Mouse (Mus musculus): ENCODE measurements at regions not wholly inside any gene's neighbourhood (a gene's known extent, or its start where the extent isn't known, plus 50 kb on each side); places are given as distances from the start of the nearest gene placed in this dataset.

- no peaks in the 10 kb centered on the region for H3K36me3 ChIP-seq (ENCODE audit: control insufficient read depth, insufficient read depth, low read length, poor library complexity, severe bottlenecking)
- DNase-seq (ENCODE audit: low read depth, low spot score), result no peak
- no peak overlapping the region for H3K4me3 ChIP-seq (ENCODE audit: insufficient read depth in 1 of 2, low read depth in 1 of 2, low read length in 2 of 2, poor library complexity in 1 of 2, severe bottlenecking in 1 of 2)
- no peaks in the 10 kb centered on the region for H3K9me3 ChIP-seq (ENCODE audit: control insufficient read depth, insufficient read depth, low read depth, low read length)
- no peak overlapping the region for H3K27ac ChIP-seq (ENCODE audit: insufficient read depth, low read depth, low read length, poor library complexity, severe bottlenecking)
- H3K4me1 ChIP-seq (ENCODE audit: control insufficient read depth in 2 of 2, insufficient read depth in 2 of 2, low read length in 2 of 2, poor library complexity in 1 of 2), result no peaks in the 10 kb centered on the region; a peak in 1 of 4 replicates
- in situ Hi-C loops (cut with MboI; ENCODE audit: low sequenced_read_pairs in 2 of 2, unreplicated experiment in 2 of 2), result loop anchor here in 1 of 2 experiments (25.0 kb wide), 1 partner anchor 1040 kb away; no protein-coding TSS in a partner anchor
- H3K9ac ChIP-seq (ENCODE audit: insufficient read depth, low read depth, low read length, poor library complexity, severe bottlenecking), result no peak overlapping the region
- TF ChIP-seq ZNF384 (IDR thresholded peaks at IDR 0.05; ENCODE audit: low read depth, low read length), result no peak
- no peak for TF ChIP-seq CHD2 (IDR thresholded peaks at IDR 0.05; ENCODE audit: low read depth, low read length)
- no peak for TF ChIP-seq MAFK (IDR thresholded peaks at IDR 0.05; ENCODE audit: insufficient read depth, low read depth, low read length)
- TF ChIP-seq ZC3H11A (IDR thresholded peaks at IDR 0.05; ENCODE audit: borderline replicate concordance, low read depth, low read length), result no peak
- no peak for TF ChIP-seq HCFC1 (IDR thresholded peaks at IDR 0.05; ENCODE audit: borderline replicate concordance, insufficient read depth, low read length)
Measured at GRCm38 (mm10) chr13:83722791-83723190, 219.0 kb downstream of the Mef2c start.

- TF ChIP-seq ZC3H11A (IDR thresholded peaks at IDR 0.05; ENCODE audit: borderline replicate concordance, low read depth, low read length) (no peak), HCFC1 (IDR thresholded peaks at IDR 0.05; ENCODE audit: borderline replicate concordance, insufficient read depth, low read length) (no peak), MAFK (IDR thresholded peaks at IDR 0.05; ENCODE audit: insufficient read depth, low read depth, low read length) (no peak), ZNF384 (IDR thresholded peaks at IDR 0.05; ENCODE audit: low read depth, low read length) (no peak), CHD2 (IDR thresholded peaks at IDR 0.05; ENCODE audit: low read depth, low read length) (no peak)
- in situ Hi-C loops (cut with MboI; ENCODE audit: low sequenced_read_pairs in 2 of 2, unreplicated experiment in 2 of 2), result loop anchor here in 1 of 2 experiments (25.0 kb wide), 1 partner anchor 1039 kb away; no protein-coding TSS in a partner anchor
- Histone ChIP-seq H3K27ac (ENCODE audit: insufficient read depth, low read depth, low read length, poor library complexity, severe bottlenecking) (no peak overlapping the region), H3K4me3 (ENCODE audit: insufficient read depth in 1 of 2, low read depth in 1 of 2, low read length in 2 of 2, poor library complexity in 1 of 2, severe bottlenecking in 1 of 2) (no peak overlapping the region), H3K9ac (ENCODE audit: insufficient read depth, low read depth, low read length, poor library complexity, severe bottlenecking) (no peak overlapping the region), H3K4me1 (ENCODE audit: control insufficient read depth in 2 of 2, insufficient read depth in 2 of 2, low read length in 2 of 2, poor library complexity in 1 of 2) (no peaks in the 10 kb centered on the region; a peak in 1 of 4 replicates), H3K36me3 (ENCODE audit: control insufficient read depth, insufficient read depth, low read length, poor library complexity, severe bottlenecking) (no peaks in the 10 kb centered on the region), H3K9me3 (ENCODE audit: control insufficient read depth, insufficient read depth, low read depth, low read length) (no peaks in the 10 kb centered on the region)
- DNase-seq (ENCODE audit: low read depth, low spot score), result no peak
Measured at GRCm38 (mm10) chr13:83723396-83723795, 219.6 kb downstream of the Mef2c start.

GRCm38 (mm10) chr13:83724196-83724595 is 220.4 kb downstream of the Mef2c start:
- in situ Hi-C loops (cut with MboI; ENCODE audit: low sequenced_read_pairs in 2 of 2, unreplicated experiment in 2 of 2), result loop anchor here in 1 of 2 experiments (25.0 kb wide), 1 partner anchor 1038 kb away; no protein-coding TSS in a partner anchor
- H3K36me3 ChIP-seq (ENCODE audit: control insufficient read depth, insufficient read depth, low read length, poor library complexity, severe bottlenecking), result no peaks in the 10 kb centered on the region
- H3K9me3 ChIP-seq (ENCODE audit: control insufficient read depth, insufficient read depth, low read depth, low read length), result no peaks in the 10 kb centered on the region
- DNase-seq (ENCODE audit: low read depth, low spot score), result no peak
- H3K4me1 ChIP-seq (ENCODE audit: control insufficient read depth in 2 of 2, insufficient read depth in 2 of 2, low read length in 2 of 2, poor library complexity in 1 of 2), result no peaks in the 10 kb centered on the region; a peak in 2 of 4 replicates
- no peak overlapping the region for H3K4me3 ChIP-seq (ENCODE audit: insufficient read depth in 1 of 2, low read depth in 1 of 2, low read length in 2 of 2, poor library complexity in 1 of 2, severe bottlenecking in 1 of 2)
- no peak overlapping the region for H3K27ac ChIP-seq (ENCODE audit: insufficient read depth, low read depth, low read length, poor library complexity, severe bottlenecking)
- no peak for TF ChIP-seq ZC3H11A (IDR thresholded peaks at IDR 0.05; ENCODE audit: borderline replicate concordance, low read depth, low read length)
- no peak for TF ChIP-seq HCFC1 (IDR thresholded peaks at IDR 0.05; ENCODE audit: borderline replicate concordance, insufficient read depth, low read length)
- TF ChIP-seq ZNF384 (IDR thresholded peaks at IDR 0.05; ENCODE audit: low read depth, low read length), result no peak
- TF ChIP-seq MAFK (IDR thresholded peaks at IDR 0.05; ENCODE audit: insufficient read depth, low read depth, low read length), result no peak
- no peak for TF ChIP-seq CHD2 (IDR thresholded peaks at IDR 0.05; ENCODE audit: low read depth, low read length)
- no peak overlapping the region for H3K9ac ChIP-seq (ENCODE audit: insufficient read depth, low read depth, low read length, poor library complexity, severe bottlenecking)

GRCm38 (mm10) chr13:83724995-83725394 is 221.2 kb downstream of the Mef2c start:
- in situ Hi-C loops (cut with MboI; ENCODE audit: low sequenced_read_pairs in 2 of 2, unreplicated experiment in 2 of 2), result loop anchor here in 1 of 2 experiments (25.0 kb wide), 1 partner anchor 1037 kb away; no protein-coding TSS in a partner anchor
- Histone ChIP-seq H3K9me3 (ENCODE audit: control insufficient read depth, insufficient read depth, low read depth, low read length) (no peaks in the 10 kb centered on the region), H3K9ac (ENCODE audit: insufficient read depth, low read depth, low read length, poor library complexity, severe bottlenecking) (no peak overlapping the region), H3K4me3 (ENCODE audit: insufficient read depth in 1 of 2, low read depth in 1 of 2, low read length in 2 of 2, poor library complexity in 1 of 2, severe bottlenecking in 1 of 2) (no peak overlapping the region), H3K4me1 (ENCODE audit: control insufficient read depth in 2 of 2, insufficient read depth in 2 of 2, low read length in 2 of 2, poor library complexity in 1 of 2) (no peaks in the 10 kb centered on the region; a peak in 2 of 4 replicates), H3K36me3 (ENCODE audit: control insufficient read depth, insufficient read depth, low read length, poor library complexity, severe bottlenecking) (no peaks in the 10 kb centered on the region), H3K27ac (ENCODE audit: insufficient read depth, low read depth, low read length, poor library complexity, severe bottlenecking) (no peak overlapping the region)
- no peak for DNase-seq (ENCODE audit: low read depth, low spot score)
- TF ChIP-seq MAFK (IDR thresholded peaks at IDR 0.05; ENCODE audit: insufficient read depth, low read depth, low read length) (no peak), ZC3H11A (IDR thresholded peaks at IDR 0.05; ENCODE audit: borderline replicate concordance, low read depth, low read length) (peak; percentile 52; the same call in 1 of the 2 replicates)

- TF ChIP-seq HCFC1 (IDR thresholded peaks at IDR 0.05; ENCODE audit: borderline replicate concordance, insufficient read depth, low read length) (no peak), MAFK (IDR thresholded peaks at IDR 0.05; ENCODE audit: insufficient read depth, low read depth, low read length) (no peak), ZNF384 (IDR thresholded peaks at IDR 0.05; ENCODE audit: low read depth, low read length) (no peak), CHD2 (IDR thresholded peaks at IDR 0.05; ENCODE audit: low read depth, low read length) (no peak), ZC3H11A (IDR thresholded peaks at IDR 0.05; ENCODE audit: borderline replicate concordance, low read depth, low read length) (no peak)
- DNase-seq (ENCODE audit: low read depth, low spot score), result no peak
- no peaks in the 10 kb centered on the region; a peak in 2 of 4 replicates for H3K4me1 ChIP-seq (ENCODE audit: control insufficient read depth in 2 of 2, insufficient read depth in 2 of 2, low read length in 2 of 2, poor library complexity in 1 of 2)
- H3K36me3 ChIP-seq (ENCODE audit: control insufficient read depth, insufficient read depth, low read length, poor library complexity, severe bottlenecking), result no peaks in the 10 kb centered on the region
- H3K9me3 ChIP-seq (ENCODE audit: control insufficient read depth, insufficient read depth, low read depth, low read length), result no peaks in the 10 kb centered on the region
- no peak overlapping the region for H3K27ac ChIP-seq (ENCODE audit: insufficient read depth, low read depth, low read length, poor library complexity, severe bottlenecking)
- in situ Hi-C loops (cut with MboI; ENCODE audit: low sequenced_read_pairs in 2 of 2, unreplicated experiment in 2 of 2), result no loop called here
- H3K9ac ChIP-seq (ENCODE audit: insufficient read depth, low read depth, low read length, poor library complexity, severe bottlenecking), result no peak overlapping the region
- H3K4me3 ChIP-seq (ENCODE audit: insufficient read depth in 1 of 2, low read depth in 1 of 2, low read length in 2 of 2, poor library complexity in 1 of 2, severe bottlenecking in 1 of 2), result no peak overlapping the region
Measured at GRCm38 (mm10) chr13:83725831-83726230, 222.0 kb downstream of the Mef2c start.
